Mouse (Mus musculus) testis, postnatal 10 days (tissue): ENCODE data around the gene Rreb1.
A peak's percentile ranks its signal among the peaks of the same experiment; 100 is the strongest.

Experiments
- DNase-seq: peaks from one replicate; pipeline ENCODE4 v3.0.0; 2021; ENCODE audit warnings: low spot score

Gene Rreb1

DNA sequence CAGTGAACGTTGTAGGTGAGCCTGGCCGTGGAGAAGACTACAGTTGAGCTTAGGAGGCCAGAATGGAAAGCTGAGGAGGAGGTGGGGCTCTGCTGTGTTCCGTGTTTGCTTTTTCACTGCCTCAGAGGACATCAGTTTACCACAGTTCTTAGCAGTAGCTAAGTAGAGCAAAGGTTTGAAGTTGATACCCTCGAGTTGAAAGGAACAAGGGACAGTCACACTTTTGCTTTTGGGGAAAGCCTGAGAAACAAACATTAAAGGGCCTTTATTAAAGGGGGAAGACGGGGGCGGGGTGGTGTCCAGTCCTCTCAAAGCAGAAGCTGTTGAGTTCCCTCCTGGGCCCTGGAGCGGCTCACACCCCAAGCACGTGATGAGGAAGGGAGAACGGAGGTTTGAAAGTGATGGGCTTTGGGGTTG is 1.1 kb downstream of the Rreb1 start:
- DNase-seq: no peak

DNA sequence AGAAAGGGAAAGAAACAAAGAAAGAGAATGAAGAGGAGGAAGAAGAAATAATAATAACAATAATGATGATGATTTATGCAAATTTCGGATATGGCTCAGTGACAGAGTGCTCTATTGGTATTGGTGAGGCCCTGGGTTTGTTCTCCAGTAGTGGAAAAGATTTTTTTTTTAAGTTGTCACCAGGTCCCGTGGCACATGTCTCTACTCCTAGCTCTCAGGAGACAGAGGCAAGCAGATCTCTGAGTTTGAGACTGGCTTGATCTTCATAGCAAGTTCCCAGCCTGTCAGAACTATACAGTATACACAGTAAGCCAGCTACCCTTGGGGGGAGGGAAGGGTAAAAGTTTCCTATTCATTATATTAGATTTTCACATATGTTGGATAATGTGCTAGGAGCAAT is 3.4 kb downstream of the Rreb1 start:
- no peak for DNase-seq

- no peak for DNase-seq
Measured at GRCm38 (mm10) chr13:37782144-37782543, 3.9 kb downstream of the Rreb1 start.

GRCm38 (mm10) chr13:37783676-37784075 is 5.5 kb downstream of the Rreb1 start:
- DNase-seq: no peak

- DNase-seq: no peak
Measured at GRCm38 (mm10) chr13:37784226-37784625, 6.0 kb downstream of the Rreb1 start.

- DNase-seq: no peak
Measured at GRCm38 (mm10) chr13:37792739-37793336, 14.6 kb downstream of the Rreb1 start.

DNA sequence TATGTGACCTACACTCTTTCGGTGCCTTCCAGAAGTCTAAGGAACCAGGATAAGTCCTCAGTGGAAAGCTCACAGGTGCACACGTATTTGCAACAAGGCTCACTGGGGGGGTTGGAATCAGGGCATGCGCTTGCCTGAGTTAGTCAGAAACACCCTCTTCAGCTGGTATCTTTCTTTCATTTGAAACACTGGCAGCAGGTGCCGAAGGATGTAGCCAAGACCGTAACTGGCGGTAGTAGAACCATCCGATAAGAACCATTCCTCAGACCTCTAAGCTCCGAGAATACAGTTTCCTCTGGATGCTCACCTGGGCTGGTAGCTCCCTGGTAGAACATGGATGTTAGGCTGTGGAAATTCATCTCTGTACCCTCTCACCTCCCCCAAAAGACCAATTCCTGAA is 20.6 kb downstream of the Rreb1 start:
- no peak for DNase-seq

DNA sequence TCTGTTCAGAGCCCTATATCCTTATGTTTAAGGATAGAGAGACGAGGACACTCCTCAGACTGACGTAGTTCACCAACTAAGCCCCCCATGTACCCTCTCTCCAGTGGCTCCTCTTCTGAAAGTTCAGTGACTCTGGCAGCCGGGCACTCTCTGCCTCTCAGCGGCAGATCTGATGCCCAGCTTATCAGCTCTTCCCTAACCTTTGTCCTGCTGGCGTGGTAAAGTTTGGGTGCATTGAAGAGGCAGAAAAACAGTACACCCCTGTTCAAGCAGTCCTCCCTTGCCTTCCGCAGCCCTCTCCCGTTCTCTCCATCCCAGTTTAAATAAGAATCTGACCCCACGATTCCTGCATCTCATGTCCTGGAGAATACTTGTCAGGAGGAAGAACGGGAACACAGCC is 21.2 kb downstream of the Rreb1 start:
- DNase-seq: no peak

DNA sequence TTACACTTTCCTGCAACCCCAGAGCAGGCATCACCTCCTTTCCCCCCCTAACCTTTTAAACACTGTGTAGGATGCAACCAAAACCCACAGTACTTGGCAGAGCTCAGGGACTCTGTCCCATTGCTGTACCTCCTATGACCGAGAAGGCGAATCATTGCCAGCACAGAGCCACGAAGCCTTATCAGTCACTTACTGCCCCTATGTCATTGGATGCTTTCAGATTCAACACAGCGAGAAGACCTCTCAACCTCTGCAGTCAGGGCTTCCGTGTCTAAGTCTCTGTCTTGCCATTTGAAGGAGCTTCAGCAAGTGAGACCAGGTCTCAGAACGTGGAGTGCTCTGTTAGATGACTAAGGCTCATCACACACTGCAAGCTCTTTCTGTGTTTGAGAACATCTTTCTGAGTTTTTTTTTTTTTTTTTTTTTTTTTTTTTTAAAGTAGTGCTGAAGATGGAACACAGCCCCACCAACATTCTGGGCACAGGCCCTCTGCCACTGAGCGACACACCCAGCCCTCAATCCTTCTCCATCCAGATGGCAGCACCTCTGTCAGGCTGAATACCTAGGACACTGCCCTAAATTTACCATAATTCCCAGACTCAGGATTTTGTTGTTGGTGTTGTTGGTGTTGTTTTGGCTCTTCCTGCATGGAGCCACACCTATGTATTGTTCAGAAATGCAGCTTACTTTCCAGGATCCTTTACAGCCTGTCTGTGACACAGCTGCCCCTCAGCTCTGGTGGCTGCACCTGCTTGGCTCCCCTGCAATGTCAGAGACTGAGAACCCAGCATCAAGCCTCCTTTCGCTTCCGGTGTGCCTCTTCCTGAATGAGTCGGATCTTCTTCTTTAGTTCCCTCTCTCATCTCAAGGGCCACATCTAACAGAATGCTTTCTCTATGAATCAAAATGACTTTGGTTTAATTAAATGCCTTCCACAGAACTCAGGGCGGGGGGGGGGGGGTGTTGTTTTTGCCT is 23.2 kb downstream of the Rreb1 start:
- DNase-seq: no peak

- DNase-seq: no peak
Measured at GRCm38 (mm10) chr13:37802246-37803003, 24.2 kb downstream of the Rreb1 start.

GRCm38 (mm10) chr13:37803244-37803643 is 25.0 kb downstream of the Rreb1 start:
- DNase-seq: no peak

DNA sequence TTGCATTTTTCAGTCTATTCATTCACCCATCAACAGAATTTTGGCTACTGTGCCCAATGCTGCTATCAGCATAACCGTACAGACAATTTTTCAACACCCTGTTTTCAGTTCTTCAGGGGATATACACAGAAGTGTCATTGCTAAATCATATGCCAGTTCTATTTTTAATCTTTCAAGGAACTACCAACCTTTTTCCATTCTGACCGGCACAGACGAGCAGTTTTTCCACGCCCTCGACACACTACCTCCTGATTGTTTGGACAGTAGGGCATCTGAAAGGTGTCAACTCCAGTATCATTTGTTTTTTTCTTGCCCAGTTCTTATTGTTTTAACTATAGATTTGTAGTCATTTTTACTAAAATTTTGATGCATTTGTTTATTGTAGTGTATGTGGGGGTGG is 25.8 kb downstream of the Rreb1 start:
- no peak for DNase-seq

GRCm38 (mm10) chr13:37815001-37815400 is 36.8 kb downstream of the Rreb1 start:
- DNase-seq: no peak

DNA sequence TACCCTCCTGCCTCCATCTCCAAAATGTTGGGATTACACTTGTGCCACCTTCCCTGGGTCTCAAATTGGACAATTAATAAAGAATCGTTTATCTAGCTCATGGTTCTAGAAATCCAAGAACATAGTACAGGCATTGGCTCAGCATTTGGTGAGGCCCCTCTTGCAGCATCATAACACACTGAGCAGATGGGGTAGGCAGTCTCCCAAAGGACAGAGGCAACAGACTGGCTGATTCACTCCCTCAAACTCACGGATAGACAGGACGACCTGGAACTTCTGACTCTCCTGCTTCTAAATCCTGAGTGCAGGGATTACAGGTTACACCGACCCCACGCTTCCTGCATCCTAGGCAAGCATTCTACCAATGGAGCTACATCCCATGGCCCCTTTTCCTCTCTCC is 38.5 kb downstream of the Rreb1 start:
- DNase-seq: no peak

GRCm38 (mm10) chr13:37821413-37821812 is 43.2 kb downstream of the Rreb1 start:
- no peak for DNase-seq

DNA sequence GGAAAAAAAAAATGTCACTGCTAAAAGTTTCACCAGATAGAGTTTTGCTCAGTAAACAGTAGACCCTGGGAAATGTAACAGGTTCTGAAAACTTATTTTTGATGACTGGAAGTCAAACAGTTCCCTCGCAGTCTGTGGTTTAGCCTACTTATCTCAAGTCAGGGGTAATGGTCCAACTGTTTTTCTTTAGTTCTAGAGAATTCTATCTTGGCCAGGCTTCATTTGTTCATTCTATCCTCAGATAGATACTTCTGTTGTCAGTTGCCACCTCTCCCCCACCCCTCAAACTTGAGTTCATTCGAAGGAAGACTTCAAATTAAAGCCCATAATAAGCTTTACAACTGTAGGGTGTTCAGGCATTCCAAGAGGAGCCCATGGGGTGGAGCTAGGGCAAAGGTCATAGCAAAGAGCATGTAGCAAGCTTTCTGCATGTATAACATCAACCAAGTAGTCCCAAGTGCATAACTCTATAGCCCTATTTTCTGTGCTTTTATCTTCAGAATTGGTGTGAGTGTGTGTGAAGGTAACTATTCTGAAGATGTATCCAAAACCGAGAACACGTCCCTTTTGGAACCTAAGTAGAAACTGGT is 46.2 kb downstream of the Rreb1 start:
- DNase-seq: no peak

GRCm38 (mm10) chr13:37824956-37825645 is 46.9 kb downstream of the Rreb1 start:
- peak; percentile 62 for DNase-seq

GRCm38 (mm10) chr13:37825646-37826280 is 47.6 kb downstream of the Rreb1 start:
- DNase-seq: peak; percentile 70

GRCm38 (mm10) chr13:37826281-37826993 is 48.2 kb downstream of the Rreb1 start:
- DNase-seq: peak; percentile 77

GRCm38 (mm10) chr13:37826994-37827262 is 48.7 kb downstream of the Rreb1 start:
- DNase-seq: peak; percentile 79
